Mouse (Mus musculus): Measurements from ENCODE around the gene Inka1. TPM values are rescaled to one million over a fixed set of nuclear protein-coding genes. Genes with fewer than 3 reads are reported as not detected.

The Inka1 gene
- polyA plus RNA-seq, 1 experiment from 2014 or later, result 189 TPM

DNA sequence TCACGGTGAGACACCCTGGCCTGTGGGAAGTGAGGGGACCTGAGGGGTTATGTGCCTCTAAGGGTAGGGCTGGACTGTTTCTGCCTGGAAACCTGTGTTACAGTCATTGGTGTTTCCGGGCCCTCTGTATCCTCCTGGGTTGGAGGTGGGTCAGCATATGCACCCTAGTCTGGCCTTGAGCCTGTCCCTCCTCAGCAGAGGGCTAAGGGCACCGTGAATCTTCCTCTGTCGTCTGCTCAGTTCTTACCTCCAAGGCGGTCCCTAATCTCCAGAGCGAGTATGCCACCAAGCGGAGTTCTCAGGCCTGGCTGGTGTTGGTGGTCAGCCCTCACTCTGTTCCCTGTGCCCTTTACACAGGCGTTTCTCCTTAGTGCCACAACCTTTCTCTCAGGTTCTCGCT lies 22.8 kb downstream of the Inka1 start:
- Histone ChIP-seq H3K27ac (0 out of 2 replicates have a peak overlapping the region, but pooled peaks have one; percentile 21), H3K9me3 (replicated peaks) (no peaks in the 10 kb centered on the region), H3K36me3 (peaks cover 96% of the 10 kb centered on the region), H3K27me3 (ENCODE audit: low read depth, poor library complexity, severe bottlenecking) (no peaks in the 10 kb centered on the region), H3K4me3 (no peak overlapping the region), H3K4me1 (peaks cover 13% of the 10 kb centered on the region)
- no peak for DNase-seq (ENCODE audit: low spot score)
- WGBS, result 89% methylated on average over 9 of the region's 9 CpGs

DNA sequence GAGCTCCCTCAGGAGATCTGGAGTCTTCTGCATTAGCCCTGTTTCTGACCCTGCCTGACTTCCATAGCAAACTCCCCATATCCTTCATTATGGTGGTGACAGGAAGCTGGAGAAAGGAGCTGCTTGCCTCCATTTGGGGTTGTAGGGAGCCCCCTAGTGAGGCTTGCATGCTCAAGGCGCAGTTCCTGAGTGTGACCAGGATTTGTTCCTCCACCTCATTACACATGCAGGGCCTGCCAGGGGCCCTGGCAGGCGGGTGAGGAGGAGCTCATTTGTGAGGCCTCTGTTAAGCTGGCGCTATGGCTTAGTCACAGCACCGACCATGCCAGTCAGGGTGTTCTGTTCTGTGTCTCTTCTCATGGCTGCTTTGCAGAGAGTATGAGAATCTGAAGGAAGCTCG lies 23.8 kb downstream of the Inka1 start:
- Histone ChIP-seq H3K36me3 (peaks cover 97% of the 10 kb centered on the region), H3K27me3 (ENCODE audit: low read depth, poor library complexity, severe bottlenecking) (no peaks in the 10 kb centered on the region), H3K27ac (0 out of 2 replicates have a peak overlapping the region, but pooled peaks have one; percentile 7), H3K4me1 (peaks cover 13% of the 10 kb centered on the region), H3K9me3 (replicated peaks) (no peaks in the 10 kb centered on the region), H3K4me3 (no peak overlapping the region)
- 57% methylated on average over 5 of the region's 5 CpGs for WGBS
- DNase-seq (ENCODE audit: low spot score), result no peak

DNA sequence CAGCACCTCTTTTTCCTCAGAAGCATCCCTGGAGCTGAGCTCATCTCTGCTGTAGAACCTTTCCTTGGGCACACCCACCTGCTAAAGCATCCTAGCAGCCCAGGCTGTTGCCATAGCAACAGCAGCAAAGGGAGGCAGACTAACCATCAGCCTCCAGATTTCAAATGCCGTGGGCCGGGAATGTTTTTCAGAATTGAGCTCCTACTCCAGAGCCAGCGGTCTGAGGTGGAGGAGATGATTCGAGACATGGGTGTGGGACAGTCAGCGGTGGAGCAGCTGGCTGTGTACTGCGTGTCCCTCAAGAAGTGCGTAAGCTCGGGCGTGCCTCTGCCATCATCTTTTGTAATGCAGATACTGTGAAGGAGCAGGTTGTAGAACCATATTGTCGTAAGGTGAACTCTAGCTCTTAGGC lies 24.3 kb downstream of the Inka1 start:
- no peaks in the 10 kb centered on the region for H3K9me3 ChIP-seq (replicated peaks)
- H3K27ac ChIP-seq, result 0 out of 2 replicates have a peak overlapping the region, but pooled peaks have one; percentile 7
- H3K36me3 ChIP-seq, result peaks cover 97% of the 10 kb centered on the region
- H3K4me3 ChIP-seq, result no peak overlapping the region
- H3K4me1 ChIP-seq, result peaks cover 13% of the 10 kb centered on the region
- DNase-seq (ENCODE audit: low spot score), result no peak
- no peaks in the 10 kb centered on the region for H3K27me3 ChIP-seq (ENCODE audit: low read depth, poor library complexity, severe bottlenecking)
- 92% methylated on average over 10 of the region's 10 CpGs for WGBS

DNA sequence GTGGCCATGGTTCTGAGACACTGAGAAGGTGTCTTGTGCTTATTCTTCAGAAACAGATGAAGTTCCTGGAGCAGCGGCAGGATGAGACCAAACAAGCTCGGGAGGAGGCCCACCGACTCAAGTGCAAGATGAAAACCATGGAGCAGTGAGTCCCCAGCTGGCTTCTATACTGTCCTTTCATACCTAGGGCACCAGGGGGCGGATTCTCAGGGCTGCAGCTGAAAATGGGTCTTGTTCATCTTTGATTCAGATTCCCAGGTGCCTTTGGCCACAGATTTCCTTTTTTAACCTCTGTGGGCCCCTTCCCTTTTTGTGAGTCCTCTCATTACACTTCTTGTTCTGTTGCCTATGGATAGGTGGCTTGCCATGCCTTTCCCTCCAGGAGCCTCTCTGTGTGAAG lies 24.8 kb downstream of the Inka1 start:
- peaks cover 98% of the 10 kb centered on the region for H3K36me3 ChIP-seq
- no peaks in the 10 kb centered on the region for H3K9me3 ChIP-seq (replicated peaks)
- peaks cover 13% of the 10 kb centered on the region for H3K4me1 ChIP-seq
- WGBS, result 85% methylated on average over 4 of the region's 4 CpGs
- no peak for DNase-seq (ENCODE audit: low spot score)
- no peak overlapping the region for H3K4me3 ChIP-seq
- no peak overlapping the region for H3K27ac ChIP-seq
- no peaks in the 10 kb centered on the region for H3K27me3 ChIP-seq (ENCODE audit: low read depth, poor library complexity, severe bottlenecking)

DNA sequence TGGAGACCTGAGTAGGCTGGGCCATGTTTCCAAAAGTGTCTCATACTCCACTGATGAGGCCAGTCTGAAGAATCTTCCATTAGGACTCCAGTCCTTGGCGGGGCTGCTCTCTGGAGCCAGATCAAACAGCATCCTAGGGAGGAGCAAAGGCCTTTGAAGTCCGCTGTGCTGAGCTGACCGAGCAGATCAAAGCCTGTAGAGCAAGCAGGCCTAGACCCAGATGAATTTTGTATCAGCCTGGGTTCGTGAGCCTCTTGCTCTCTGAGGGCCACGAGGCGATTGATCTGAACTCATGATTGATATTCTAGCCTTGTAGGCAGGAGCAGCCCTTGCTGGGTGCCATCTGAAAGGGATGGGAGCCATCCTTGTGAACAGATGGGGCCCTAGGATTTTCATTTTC lies 25.8 kb downstream of the Inka1 start:
- H3K36me3 ChIP-seq, result peaks cover 95% of the 10 kb centered on the region
- DNase-seq (ENCODE audit: low spot score), result no peak
- H3K27ac ChIP-seq, result no peak overlapping the region
- H3K4me1 ChIP-seq, result peaks cover 13% of the 10 kb centered on the region
- no peaks in the 10 kb centered on the region for H3K27me3 ChIP-seq (ENCODE audit: low read depth, poor library complexity, severe bottlenecking)
- 18% methylated on average over 6 of the region's 6 CpGs for WGBS
- no peaks in the 10 kb centered on the region for H3K9me3 ChIP-seq (replicated peaks)
- no peak overlapping the region for H3K4me3 ChIP-seq

DNA sequence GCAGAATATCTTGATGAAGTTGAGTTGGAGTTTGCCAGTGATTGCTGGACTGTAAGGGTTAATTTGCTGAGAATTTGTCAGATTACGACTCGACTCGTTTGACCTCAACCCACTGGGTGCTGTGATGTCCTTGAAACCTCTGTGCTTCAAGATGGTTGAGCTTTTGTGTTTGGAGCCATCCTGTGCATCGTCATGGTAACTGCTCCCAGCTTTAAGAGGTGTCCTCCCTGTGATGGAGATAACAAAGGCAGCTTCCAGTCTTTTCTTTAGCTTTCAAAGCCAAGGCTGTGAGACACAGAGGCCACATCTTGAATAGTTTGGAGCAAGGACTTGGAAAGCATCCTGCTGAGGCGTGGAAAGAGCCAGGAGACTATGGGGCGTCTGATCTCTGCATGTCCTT lies 28.5 kb downstream of the Inka1 start:
- no peak overlapping the region for H3K27ac ChIP-seq
- peaks cover 70% of the 10 kb centered on the region for H3K36me3 ChIP-seq
- no peak for DNase-seq (ENCODE audit: low spot score)
- 71% methylated on average over 6 of the region's 6 CpGs for WGBS
- H3K4me3 ChIP-seq, result no peak overlapping the region
- peaks cover 14% of the 10 kb centered on the region for H3K4me1 ChIP-seq
- no peaks in the 10 kb centered on the region for H3K9me3 ChIP-seq (replicated peaks)
- H3K27me3 ChIP-seq (ENCODE audit: low read depth, poor library complexity, severe bottlenecking), result no peaks in the 10 kb centered on the region

DNA sequence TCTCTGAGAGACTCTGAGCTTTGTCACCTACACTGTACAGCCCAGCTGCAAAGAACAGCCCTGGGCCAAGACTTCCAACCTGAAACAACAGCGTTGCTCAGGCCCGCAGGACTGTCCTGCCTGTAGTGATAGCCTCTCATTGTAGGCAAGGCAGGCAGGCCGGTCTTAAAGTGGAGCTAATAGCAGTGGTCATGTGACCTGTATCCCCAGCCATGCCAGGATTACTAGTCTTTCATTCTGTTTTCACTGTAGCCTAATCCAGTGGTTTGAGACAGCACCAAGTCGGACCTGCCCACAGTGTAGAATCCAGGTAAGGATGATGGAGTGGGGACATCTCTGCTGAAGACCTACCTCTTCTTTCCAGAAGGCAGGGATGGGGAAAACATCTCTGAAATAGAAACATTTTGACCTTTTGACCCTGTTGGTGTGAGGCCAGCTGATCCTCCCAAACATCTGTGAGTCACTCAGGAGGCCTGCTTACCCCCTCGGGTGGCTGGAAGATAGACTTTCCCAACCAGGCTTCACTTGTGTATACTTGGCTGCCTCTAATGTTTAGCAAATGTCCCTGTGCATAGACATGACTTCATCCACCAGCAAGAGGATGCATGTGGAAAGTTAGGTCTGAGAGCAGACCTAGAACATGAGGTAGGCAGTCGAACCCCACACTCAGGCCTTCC lies 29.9 kb downstream of the Inka1 start:
- no peaks in the 10 kb centered on the region for H3K27me3 ChIP-seq (ENCODE audit: low read depth, poor library complexity, severe bottlenecking)

DNA sequence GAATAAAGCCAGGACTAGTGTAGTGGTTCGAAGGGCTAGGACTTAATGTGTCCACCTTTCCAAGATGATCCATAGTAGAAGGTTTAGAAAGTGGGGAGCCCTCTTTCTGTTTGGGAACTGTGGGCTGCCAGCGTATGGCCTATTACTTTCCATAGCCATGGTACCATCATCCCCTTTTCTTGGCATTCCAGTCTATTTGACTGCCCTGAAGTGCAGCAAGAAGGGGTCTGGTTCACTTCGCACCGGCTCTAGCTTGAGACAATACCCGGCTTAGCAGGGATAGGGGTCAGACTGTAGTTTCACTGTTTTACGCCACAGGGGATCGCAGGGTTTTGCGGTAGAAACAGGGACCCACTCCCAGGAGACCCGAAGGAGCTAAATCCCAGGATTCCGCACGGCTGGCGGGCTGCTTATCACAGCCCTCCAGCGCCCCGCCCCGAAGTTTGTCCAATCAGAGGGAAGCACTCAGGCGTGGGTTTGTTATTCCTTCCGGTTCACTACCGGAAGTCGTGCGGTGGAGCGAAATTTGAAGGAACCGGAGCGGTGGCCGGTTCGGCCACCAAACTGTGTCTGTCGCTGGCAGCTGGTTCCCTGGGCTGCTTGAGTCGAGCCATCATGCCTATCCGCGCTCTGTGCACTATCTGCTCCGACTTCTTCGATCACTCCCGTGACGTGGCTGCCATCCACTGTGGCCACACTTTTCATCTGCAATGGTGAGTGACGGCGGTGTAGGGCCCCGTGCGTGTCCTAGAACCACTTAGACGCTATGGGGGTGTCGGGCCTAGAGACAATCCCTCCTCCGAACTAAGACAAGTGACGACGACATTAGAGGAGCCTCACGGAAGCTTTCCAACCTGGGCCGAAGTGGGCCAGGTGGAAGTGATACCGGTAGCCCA lies 35.0 kb downstream of the Inka1 start:
- Histone ChIP-seq H3K4me1 (peaks cover 21% of the 10 kb centered on the region), H3K27ac (peak overlapping the region; percentile 85), H3K27me3 (ENCODE audit: low read depth, poor library complexity, severe bottlenecking) (no peaks in the 10 kb centered on the region), H3K36me3 (peaks cover 23% of the 10 kb centered on the region), H3K9me3 (replicated peaks) (no peaks in the 10 kb centered on the region), H3K4me3 (peak overlapping the region; percentile 70)
- WGBS, result 13% methylated on average over 45 of the region's 45 CpGs
- DNase-seq (ENCODE audit: low spot score), result peak; percentile 94

More for the DNA sequence above, 29.9 kb downstream of the Inka1 start:
- Histone ChIP-seq H3K4me3 (no peak overlapping the region), H3K27ac (no peak overlapping the region), H3K36me3 (peaks cover 56% of the 10 kb centered on the region), H3K4me1 (peaks cover 20% of the 10 kb centered on the region), H3K9me3 (replicated peaks) (no peaks in the 10 kb centered on the region)
- 80% methylated on average over 6 of the region's 6 CpGs for WGBS
- DNase-seq (ENCODE audit: low spot score), result no peak

DNA sequence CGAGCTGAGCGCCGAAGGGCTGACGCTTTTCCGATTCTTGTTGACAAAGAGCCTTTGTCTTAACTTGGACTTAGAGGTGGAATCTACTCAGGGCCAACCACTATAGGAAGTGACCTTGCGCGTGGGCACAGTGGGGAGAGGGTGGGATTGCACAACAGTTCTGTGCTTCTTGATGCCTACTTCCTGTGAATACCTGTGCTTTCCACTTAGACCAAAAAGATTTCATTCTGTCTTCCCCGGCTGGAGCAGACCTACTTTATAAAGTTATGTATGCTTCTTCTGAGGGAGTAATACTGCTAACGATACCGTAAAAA lies 35.8 kb downstream of the Inka1 start, which contains the start of gene Traip:
Traip (plus strand) TSS at position 215 of the 314 bp plus-strand sequence.
- no peaks in the 10 kb centered on the region for H3K27me3 ChIP-seq (ENCODE audit: low read depth, poor library complexity, severe bottlenecking)
- peaks cover 18% of the 10 kb centered on the region for H3K36me3 ChIP-seq
- no peak for DNase-seq (ENCODE audit: low spot score)
- WGBS, result 93% methylated on average over 10 of the region's 10 CpGs
- peak within 1 kb of the TSS; percentile 70 for H3K4me3 ChIP-seq
- H3K4me1 ChIP-seq, result peaks cover 21% of the 10 kb centered on the region
- H3K9me3 ChIP-seq (replicated peaks), result no peaks in the 10 kb centered on the region
- H3K27ac ChIP-seq, result peak within 1 kb of the TSS; percentile 85

DNA sequence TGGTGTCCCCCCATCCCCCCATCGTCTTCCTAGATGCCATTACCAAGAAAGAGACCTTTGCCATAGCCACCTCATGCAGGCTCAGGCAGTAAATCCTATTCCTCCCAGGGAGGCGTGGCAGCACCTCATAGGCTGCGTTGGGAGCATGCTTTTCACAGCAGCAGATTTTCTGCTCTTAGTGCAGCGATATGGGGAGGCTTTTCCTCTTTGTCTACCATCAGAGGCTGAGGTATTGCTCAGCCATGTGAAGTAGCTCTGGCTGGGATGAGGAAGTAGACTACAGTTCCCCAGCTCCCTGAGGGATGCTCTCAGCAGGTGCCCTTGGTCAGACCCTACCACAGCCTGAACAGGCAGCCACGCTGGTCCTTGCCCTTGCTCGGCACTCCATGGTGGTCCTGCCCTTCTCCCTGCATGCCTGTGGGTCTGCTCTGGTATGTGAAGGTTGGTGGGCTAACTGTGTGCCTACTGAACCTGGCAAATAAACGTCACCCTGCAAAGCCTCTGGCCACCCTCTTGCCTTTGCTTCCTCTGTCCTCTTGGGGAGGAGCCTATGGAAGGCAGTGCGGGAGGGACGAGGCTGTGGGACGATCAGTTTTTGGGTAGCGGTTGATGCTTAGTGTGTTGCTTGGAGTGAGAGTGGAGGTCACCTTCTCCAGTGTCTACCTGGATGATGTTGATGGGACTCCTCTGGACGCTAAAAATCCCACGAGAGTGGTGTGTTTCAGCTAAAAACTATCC lies 36.3 kb downstream of the Inka1 start:
- Histone ChIP-seq H3K36me3 (peaks cover 18% of the 10 kb centered on the region), H3K4me3 (no peak overlapping the region), H3K9me3 (replicated peaks) (no peaks in the 10 kb centered on the region), H3K27ac (peak overlapping the region; percentile 42; the same call in 1 of the 2 replicates), H3K4me1 (peaks cover 21% of the 10 kb centered on the region), H3K27me3 (ENCODE audit: low read depth, poor library complexity, severe bottlenecking) (no peaks in the 10 kb centered on the region)
- WGBS, result 83% methylated on average over 13 of the region's 13 CpGs
- no peak for DNase-seq (ENCODE audit: low spot score)

DNA sequence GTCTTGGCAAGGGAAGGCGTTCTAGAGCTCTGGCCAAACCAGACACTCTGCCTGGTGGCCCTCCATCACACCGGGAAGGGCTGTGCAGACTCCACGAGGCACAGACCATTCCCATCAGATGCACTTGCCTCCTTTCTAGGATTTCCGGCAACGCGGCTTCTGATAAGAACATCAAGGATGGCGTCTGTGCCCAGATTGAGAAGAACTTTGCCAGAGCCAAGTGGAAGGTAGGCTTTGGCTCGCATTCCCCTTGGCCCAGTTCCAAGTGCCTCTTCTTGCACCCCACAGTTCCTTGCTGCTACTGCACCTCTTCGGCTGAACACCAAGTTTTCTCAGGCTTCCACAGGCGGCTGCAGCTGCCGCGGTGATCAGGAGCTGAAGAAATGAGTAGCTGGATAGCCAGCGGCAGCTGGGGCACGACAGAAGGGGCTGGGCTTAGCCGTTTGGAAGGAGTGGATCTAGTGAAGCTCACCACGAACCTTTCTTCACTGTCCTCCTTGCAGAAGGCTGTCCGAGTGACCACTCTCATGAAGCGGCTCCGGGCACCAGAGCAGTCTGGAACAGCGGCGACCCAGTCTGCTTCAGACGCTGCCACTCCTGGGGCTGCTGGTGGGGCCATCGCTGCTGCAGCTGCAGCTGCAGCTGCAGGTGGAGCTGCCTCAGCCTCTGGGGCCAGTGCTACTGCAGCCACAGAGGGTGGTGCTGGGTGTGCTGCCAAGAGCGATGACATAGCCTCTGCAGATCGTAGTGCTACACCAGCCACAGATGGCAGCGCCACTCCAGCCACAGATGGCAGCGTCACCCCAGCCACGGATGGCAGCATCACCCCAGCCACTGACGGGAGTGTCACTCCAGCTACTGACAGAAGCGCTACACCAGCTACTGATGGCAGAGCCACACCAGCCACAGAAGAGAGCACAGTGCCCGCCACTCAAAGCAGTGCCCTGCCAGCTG lies 38.2 kb downstream of the Inka1 start:
- Histone ChIP-seq H3K27ac (no peak overlapping the region), H3K4me3 (no peak overlapping the region), H3K36me3 (peaks cover 18% of the 10 kb centered on the region), H3K27me3 (ENCODE audit: low read depth, poor library complexity, severe bottlenecking) (no peaks in the 10 kb centered on the region), H3K9me3 (replicated peaks) (no peaks in the 10 kb centered on the region), H3K4me1 (peaks cover 21% of the 10 kb centered on the region)
- WGBS, result 92% methylated on average over 31 of the region's 31 CpGs
- no peak for DNase-seq (ENCODE audit: low spot score)

DNA sequence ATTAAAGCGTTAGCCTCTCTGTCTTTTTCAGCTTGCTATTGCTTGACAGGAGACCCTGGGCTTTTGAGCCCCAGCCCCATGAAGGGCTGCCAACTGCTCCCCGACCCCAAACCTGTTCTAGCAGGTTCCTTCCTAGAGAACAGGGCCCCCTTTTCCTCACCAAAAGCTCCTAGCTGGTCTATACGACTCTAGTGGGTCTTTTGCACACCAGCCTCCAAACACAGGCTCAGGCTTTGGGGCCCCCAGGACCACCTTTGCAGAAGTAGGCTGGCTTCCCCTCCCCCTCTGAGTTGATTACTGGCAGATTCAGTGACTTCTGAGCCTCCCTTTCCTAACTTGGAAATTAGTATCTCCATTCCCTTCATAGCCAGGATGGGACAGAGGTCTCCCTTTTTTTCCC lies 48.8 kb downstream of the Inka1 start:
- Histone ChIP-seq H3K27me3 (ENCODE audit: low read depth, poor library complexity, severe bottlenecking) (peaks cover 45% of the 10 kb centered on the region), H3K27ac (peak overlapping the region; percentile 83), H3K4me3 (peak overlapping the region; percentile 68), H3K9me3 (replicated peaks) (no peaks in the 10 kb centered on the region), H3K36me3 (no peaks in the 10 kb centered on the region), H3K4me1 (peaks cover 44% of the 10 kb centered on the region)
- WGBS, result 11% methylated on average over 3 of the region's 3 CpGs
- peak; percentile 40 for DNase-seq (ENCODE audit: low spot score)

Measured in limb, embryonic 10.5 days (tissue).